Mouse (Mus musculus): ENCODE data around the gene Zbtb39. TPM values are rescaled to one million over a fixed set of nuclear protein-coding genes. Genes with fewer than 3 reads are reported as not detected.

The Zbtb39 gene
- 5.5 and 6.2 TPM in 2 replicates for polyA plus RNA-seq (2014; fragmentation: Nextera tagmentation; extraction: Ambion mirVana)

DNA sequence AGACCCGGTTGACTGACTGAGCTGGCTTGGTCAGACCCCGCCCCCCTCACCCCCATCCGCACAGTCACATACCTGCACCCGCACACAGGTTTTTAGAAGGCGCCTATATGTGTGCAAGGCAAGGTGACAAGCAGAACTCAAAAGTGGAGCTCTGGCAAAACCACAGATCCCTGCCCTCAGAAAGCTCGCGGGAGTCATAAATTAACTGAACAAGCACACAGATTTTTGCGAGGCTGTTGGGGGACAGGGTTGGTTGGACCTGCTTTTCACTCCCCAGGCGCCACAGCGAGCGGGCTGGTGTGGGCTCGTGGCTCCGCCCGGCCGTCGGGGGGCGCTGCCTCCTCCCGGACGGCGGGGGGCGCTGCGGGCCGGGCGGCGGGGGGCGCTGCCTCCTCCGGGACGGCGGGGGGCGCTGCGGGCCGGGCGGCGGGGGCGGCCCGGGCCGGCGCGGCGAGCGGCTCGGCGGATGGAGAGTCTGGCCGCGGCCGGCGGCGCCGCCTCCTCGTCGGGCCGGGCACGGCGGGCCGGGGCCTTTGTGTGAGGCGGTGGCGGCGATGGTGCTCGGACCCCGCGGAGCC is at the start of gene Zbtb39:
Gene Zbtb39, plus strand, starts transcription at position 456 of the 578 bp plus-strand sequence.
- Histone ChIP-seq H3K9me3 (ENCODE audit: control insufficient read depth, low read length) (no peaks in the 10 kb centered on the region), H3K9ac (replicated peaks; ENCODE audit: low read length) (peak within 1 kb of the TSS; percentile 98), H3K27ac (replicated peaks; ENCODE audit: low read depth, low read length) (peak within 1 kb of the TSS; percentile 84), H3K27me3 (ENCODE audit: control insufficient read depth, insufficient read depth, low read length) (no peaks in the 10 kb centered on the region), H3K4me2 (ENCODE audit: low read length) (peak within 1 kb of the TSS; percentile 72), H3K4me1 (ENCODE audit: control insufficient read depth, insufficient read depth, low read length) (peaks cover 12% of the 10 kb centered on the region), H3K36me3 (ENCODE audit: control insufficient read depth, insufficient read depth, low read length) (peaks cover 28% of the 10 kb centered on the region), H3K4me3 (replicated peaks; ENCODE audit: low read depth, low read length) (peak within 1 kb of the TSS; percentile 92)
- ATAC-seq (ENCODE audit: low FRiP score, low TSS enrichment) (peak; percentile 86), DNase-seq (peak; percentile 89)
- 1% methylated on average over 47 of the region's 61 CpGs for WGBS

DNA sequence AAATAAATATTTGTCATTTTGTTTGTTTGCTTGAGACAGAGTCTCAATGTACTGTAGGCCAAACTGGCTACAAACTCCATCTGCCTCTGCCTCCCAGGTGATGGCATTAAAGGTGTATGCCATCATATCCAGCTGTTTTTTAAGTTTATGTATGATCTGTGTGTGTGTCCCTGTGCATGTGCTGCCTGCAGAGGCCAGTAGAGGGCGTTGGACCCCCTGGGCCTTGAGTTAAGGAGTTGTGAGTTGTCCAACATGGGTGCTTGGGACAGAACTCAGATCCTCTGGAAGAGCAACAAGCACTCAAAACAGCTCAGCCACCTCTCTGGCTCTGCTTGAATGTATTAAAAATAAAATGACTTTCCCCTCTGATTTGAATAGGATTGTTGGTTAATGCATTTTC is 48.3 kb upstream of the Zbtb39 start:
- WGBS, result 38% methylated on average over 1 of the region's 1 CpGs
- no peaks in the 10 kb centered on the region for H3K4me1 ChIP-seq (ENCODE audit: control insufficient read depth, insufficient read depth, low read length)
- no peak overlapping the region for H3K27ac ChIP-seq (replicated peaks; ENCODE audit: low read depth, low read length)
- H3K4me3 ChIP-seq (replicated peaks; ENCODE audit: low read depth, low read length), result no peak overlapping the region
- no peak for DNase-seq
- H3K27me3 ChIP-seq (ENCODE audit: control insufficient read depth, insufficient read depth, low read length), result no peaks in the 10 kb centered on the region
- no peak overlapping the region for H3K9ac ChIP-seq (replicated peaks; ENCODE audit: low read length)
- no peaks in the 10 kb centered on the region for H3K9me3 ChIP-seq (ENCODE audit: control insufficient read depth, low read length)
- peaks cover 13% of the 10 kb centered on the region for H3K36me3 ChIP-seq (ENCODE audit: control insufficient read depth, insufficient read depth, low read length)
- ATAC-seq (ENCODE audit: low FRiP score, low TSS enrichment), result no peak
- H3K4me2 ChIP-seq (ENCODE audit: low read length), result no peak overlapping the region

- ATAC-seq (ENCODE audit: low FRiP score, low TSS enrichment) (no peak), DNase-seq (peak; percentile 79)
- H3K27me3 ChIP-seq (ENCODE audit: control insufficient read depth, insufficient read depth, low read length), result no peaks in the 10 kb centered on the region
- no peak overlapping the region for H3K4me2 ChIP-seq (ENCODE audit: low read length)
- H3K4me3 ChIP-seq (replicated peaks; ENCODE audit: low read depth, low read length), result no peak overlapping the region
- H3K9ac ChIP-seq (replicated peaks; ENCODE audit: low read length), result no peak overlapping the region
- peaks cover 26% of the 10 kb centered on the region for H3K36me3 ChIP-seq (ENCODE audit: control insufficient read depth, insufficient read depth, low read length)
- no peak overlapping the region for H3K27ac ChIP-seq (replicated peaks; ENCODE audit: low read depth, low read length)
- no peaks in the 10 kb centered on the region for H3K9me3 ChIP-seq (ENCODE audit: control insufficient read depth, low read length)
- H3K4me1 ChIP-seq (ENCODE audit: control insufficient read depth, insufficient read depth, low read length), result no peaks in the 10 kb centered on the region
- 64% methylated on average over 2 of the region's 2 CpGs for WGBS
Measured at GRCm38 (mm10) chr10:127694636-127695035, 44.7 kb upstream of the Zbtb39 start.

GRCm38 (mm10) chr10:127695775-127696174 is 43.6 kb upstream of the Zbtb39 start:
- ATAC-seq (ENCODE audit: low FRiP score, low TSS enrichment), result no peak
- Histone ChIP-seq H3K4me2 (ENCODE audit: low read length) (no peak overlapping the region), H3K4me1 (ENCODE audit: control insufficient read depth, insufficient read depth, low read length) (no peaks in the 10 kb centered on the region), H3K9ac (replicated peaks; ENCODE audit: low read length) (no peak overlapping the region), H3K36me3 (ENCODE audit: control insufficient read depth, insufficient read depth, low read length) (peaks cover 26% of the 10 kb centered on the region), H3K9me3 (ENCODE audit: control insufficient read depth, low read length) (no peaks in the 10 kb centered on the region), H3K27me3 (ENCODE audit: control insufficient read depth, insufficient read depth, low read length) (no peaks in the 10 kb centered on the region), H3K4me3 (replicated peaks; ENCODE audit: low read depth, low read length) (no peak overlapping the region), H3K27ac (replicated peaks; ENCODE audit: low read depth, low read length) (no peak overlapping the region)
- 97% methylated on average over 7 of the region's 7 CpGs for WGBS
- DNase-seq, result no peak

DNA sequence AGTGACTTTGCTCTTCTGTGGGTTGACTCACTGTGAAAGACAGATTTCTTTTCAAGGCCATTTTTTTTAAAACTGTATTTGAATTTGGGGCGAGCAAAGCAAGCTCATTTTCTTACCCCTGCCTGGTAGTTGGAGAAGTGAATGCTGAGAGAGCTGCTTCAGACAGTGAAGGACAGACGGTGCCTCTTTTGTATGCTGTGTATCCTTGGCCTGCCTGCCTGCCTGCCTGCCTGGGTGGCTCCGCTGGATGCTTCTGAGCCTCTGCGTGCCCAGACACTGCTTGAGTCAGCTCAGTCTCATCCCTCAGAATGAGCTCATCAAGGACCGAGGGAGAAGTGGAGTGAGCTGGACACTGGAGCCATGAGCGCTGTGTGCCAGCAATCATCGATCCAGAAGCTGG is 40.4 kb upstream of the Zbtb39 start:
- H3K9me3 ChIP-seq (ENCODE audit: control insufficient read depth, low read length), result no peaks in the 10 kb centered on the region
- WGBS, result 94% methylated on average over 7 of the region's 7 CpGs
- DNase-seq (no peak), ATAC-seq (ENCODE audit: low FRiP score, low TSS enrichment) (no peak)
- no peak overlapping the region for H3K4me3 ChIP-seq (replicated peaks; ENCODE audit: low read depth, low read length)
- no peaks in the 10 kb centered on the region for H3K4me1 ChIP-seq (ENCODE audit: control insufficient read depth, insufficient read depth, low read length)
- H3K9ac ChIP-seq (replicated peaks; ENCODE audit: low read length), result no peak overlapping the region
- no peaks in the 10 kb centered on the region for H3K27me3 ChIP-seq (ENCODE audit: control insufficient read depth, insufficient read depth, low read length)
- no peak overlapping the region for H3K27ac ChIP-seq (replicated peaks; ENCODE audit: low read depth, low read length)
- peaks cover 18% of the 10 kb centered on the region for H3K36me3 ChIP-seq (ENCODE audit: control insufficient read depth, insufficient read depth, low read length)
- H3K4me2 ChIP-seq (ENCODE audit: low read length), result no peak overlapping the region

DNA sequence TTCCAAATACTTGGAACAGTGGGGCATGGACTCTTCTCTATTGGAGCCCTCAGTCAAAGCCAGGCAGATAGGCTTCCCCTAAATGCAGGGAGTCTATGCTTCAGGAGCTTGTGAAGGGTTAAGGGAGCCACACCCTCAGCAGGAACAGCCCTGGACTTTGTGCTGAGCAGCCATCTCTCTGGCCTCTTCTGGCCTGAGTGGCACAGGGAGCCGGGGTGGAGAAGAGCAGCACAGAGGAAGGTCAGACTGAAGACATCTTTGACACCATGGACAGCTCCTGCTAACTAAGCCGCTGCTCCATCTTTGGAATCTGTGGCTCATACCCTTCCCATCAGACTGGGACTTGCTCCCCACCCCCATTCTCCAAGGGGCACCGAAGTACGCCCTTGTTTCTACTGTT is 36.0 kb upstream of the Zbtb39 start:
- no peaks in the 10 kb centered on the region for H3K4me1 ChIP-seq (ENCODE audit: control insufficient read depth, insufficient read depth, low read length)
- DNase-seq, result no peak
- H3K9me3 ChIP-seq (ENCODE audit: control insufficient read depth, low read length), result no peaks in the 10 kb centered on the region
- no peak overlapping the region for H3K27ac ChIP-seq (replicated peaks; ENCODE audit: low read depth, low read length)
- H3K36me3 ChIP-seq (ENCODE audit: control insufficient read depth, insufficient read depth, low read length), result 0 out of 2 replicates have a peak, but pooled peaks cover 3% of the 10 kb centered on the region
- H3K9ac ChIP-seq (replicated peaks; ENCODE audit: low read length), result no peak overlapping the region
- no peak for ATAC-seq (ENCODE audit: low FRiP score, low TSS enrichment)
- WGBS, result 44% methylated on average over 4 of the region's 4 CpGs
- H3K27me3 ChIP-seq (ENCODE audit: control insufficient read depth, insufficient read depth, low read length), result no peaks in the 10 kb centered on the region
- no peak overlapping the region for H3K4me3 ChIP-seq (replicated peaks; ENCODE audit: low read depth, low read length)
- H3K4me2 ChIP-seq (ENCODE audit: low read length), result no peak overlapping the region

- H3K36me3 ChIP-seq (ENCODE audit: control insufficient read depth, insufficient read depth, low read length), result no peaks in the 10 kb centered on the region
- ATAC-seq (ENCODE audit: low FRiP score, low TSS enrichment) (no peak), DNase-seq (no peak)
- H3K4me1 ChIP-seq (ENCODE audit: control insufficient read depth, insufficient read depth, low read length), result no peaks in the 10 kb centered on the region
- H3K4me2 ChIP-seq (ENCODE audit: low read length), result no peak overlapping the region
- H3K27ac ChIP-seq (replicated peaks; ENCODE audit: low read depth, low read length), result no peak overlapping the region
- H3K4me3 ChIP-seq (replicated peaks; ENCODE audit: low read depth, low read length), result no peak overlapping the region
- no peaks in the 10 kb centered on the region for H3K27me3 ChIP-seq (ENCODE audit: control insufficient read depth, insufficient read depth, low read length)
- no peak overlapping the region for H3K9ac ChIP-seq (replicated peaks; ENCODE audit: low read length)
- no peaks in the 10 kb centered on the region for H3K9me3 ChIP-seq (ENCODE audit: control insufficient read depth, low read length)
- 74% methylated on average over 2 of the region's 2 CpGs for WGBS
Measured at GRCm38 (mm10) chr10:127704293-127704692, 35.0 kb upstream of the Zbtb39 start.

- Histone ChIP-seq H3K4me2 (ENCODE audit: low read length) (no peak within 1 kb of the TSS), H3K27me3 (ENCODE audit: control insufficient read depth, insufficient read depth, low read length) (no peaks in the 10 kb centered on the region), H3K9ac (replicated peaks; ENCODE audit: low read length) (no peak within 1 kb of the TSS), H3K4me1 (ENCODE audit: control insufficient read depth, insufficient read depth, low read length) (no peaks in the 10 kb centered on the region), H3K27ac (replicated peaks; ENCODE audit: low read depth, low read length) (no peak within 1 kb of the TSS), H3K9me3 (ENCODE audit: control insufficient read depth, low read length) (no peaks in the 10 kb centered on the region), H3K4me3 (replicated peaks; ENCODE audit: low read depth, low read length) (no peak within 1 kb of the TSS), H3K36me3 (ENCODE audit: control insufficient read depth, insufficient read depth, low read length) (no peaks in the 10 kb centered on the region)
- DNase-seq (no peak), ATAC-seq (ENCODE audit: low FRiP score, low TSS enrichment) (no peak)
- WGBS, result 78% methylated on average over 2 of the region's 2 CpGs
Measured at GRCm38 (mm10) chr10:127704766-127705220, 34.5 kb upstream of the Zbtb39 start, which contains the start of gene Myo1a. Gene Myo1a, plus strand, starts transcription at chr10:127705170.

DNA sequence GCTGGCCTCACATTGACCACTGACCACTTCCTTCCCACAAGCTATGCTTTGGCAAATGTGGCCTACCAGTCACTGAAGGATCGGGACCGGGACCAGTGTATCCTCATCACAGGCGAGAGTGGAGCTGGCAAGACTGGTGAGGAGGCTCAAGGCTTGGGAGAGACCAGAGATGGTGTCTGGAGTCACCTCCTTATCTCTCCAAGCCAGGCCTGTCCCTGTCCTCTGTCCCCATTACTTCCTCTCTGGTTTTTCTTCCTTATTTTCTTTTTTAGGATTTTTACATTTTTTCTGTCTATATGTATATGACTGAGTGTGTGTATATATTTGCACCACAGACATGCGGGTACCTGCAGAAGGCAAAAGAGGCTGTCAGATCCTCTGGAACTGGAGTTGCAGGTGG is 33.6 kb upstream of the Zbtb39 start:
- H3K4me1 ChIP-seq (ENCODE audit: control insufficient read depth, insufficient read depth, low read length), result no peaks in the 10 kb centered on the region
- H3K4me3 ChIP-seq (replicated peaks; ENCODE audit: low read depth, low read length), result no peak overlapping the region
- H3K27ac ChIP-seq (replicated peaks; ENCODE audit: low read depth, low read length), result no peak overlapping the region
- ATAC-seq (ENCODE audit: low FRiP score, low TSS enrichment) (no peak), DNase-seq (no peak)
- H3K9me3 ChIP-seq (ENCODE audit: control insufficient read depth, low read length), result no peaks in the 10 kb centered on the region
- no peak overlapping the region for H3K4me2 ChIP-seq (ENCODE audit: low read length)
- no peaks in the 10 kb centered on the region for H3K27me3 ChIP-seq (ENCODE audit: control insufficient read depth, insufficient read depth, low read length)
- no peak overlapping the region for H3K9ac ChIP-seq (replicated peaks; ENCODE audit: low read length)
- 94% methylated on average over 4 of the region's 4 CpGs for WGBS
- H3K36me3 ChIP-seq (ENCODE audit: control insufficient read depth, insufficient read depth, low read length), result no peaks in the 10 kb centered on the region
